Mouse (Mus musculus) ovary, adult 18-20 months (tissue): ENCODE data around the gene Parp3.
A peak's percentile ranks its signal among the peaks of the same experiment; 100 is the strongest.

ENCODE experiments used
- DNase-seq: peaks from one replicate; pipeline ENCODE4 v3.0.0; 2022; ENCODE audit warnings: low spot score, mixed read lengths

The Parp3 gene

DNA sequence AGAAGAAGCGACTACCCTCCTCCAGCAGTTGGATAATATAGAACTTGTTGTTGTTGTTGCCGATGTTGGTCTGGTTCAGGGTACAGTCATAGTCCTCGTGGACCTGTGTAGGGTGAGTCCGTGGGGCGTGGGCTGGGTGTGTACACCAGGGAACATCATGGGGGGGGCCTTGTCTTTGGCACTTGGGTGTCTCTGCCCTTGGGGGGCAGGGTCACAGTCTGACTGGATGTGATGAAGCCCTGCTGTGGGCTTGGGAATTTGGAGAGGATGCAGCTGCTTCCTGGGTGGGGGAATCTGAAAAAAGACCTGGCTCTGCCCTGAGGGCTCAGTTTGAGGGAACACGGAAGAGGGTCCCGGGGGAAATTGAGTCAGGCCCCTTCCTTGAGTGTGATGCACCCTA is 1.7 kb downstream of the Parp3 start:
- no peak for DNase-seq

DNA sequence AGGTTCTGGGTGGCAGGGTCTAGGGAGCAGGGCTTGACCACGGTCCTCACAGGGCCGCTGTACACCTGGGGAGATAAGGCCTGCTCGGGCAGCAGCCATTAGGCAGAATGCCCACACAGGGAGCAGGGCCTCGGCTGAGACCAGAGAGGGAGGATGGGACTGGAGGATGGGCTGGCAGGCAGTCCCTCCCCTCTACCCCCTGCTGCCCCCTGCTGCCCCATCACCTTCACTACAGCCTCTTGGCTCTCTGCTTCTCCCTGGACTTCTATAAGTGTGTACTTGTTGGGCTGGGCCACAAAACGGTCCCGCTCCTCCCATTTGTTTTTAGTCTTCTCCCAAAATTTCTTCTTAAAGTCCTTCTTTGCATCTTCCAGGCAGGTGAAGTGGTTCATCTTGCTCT is 2.3 kb downstream of the Parp3 start:
- DNase-seq: peak; percentile 59

DNA sequence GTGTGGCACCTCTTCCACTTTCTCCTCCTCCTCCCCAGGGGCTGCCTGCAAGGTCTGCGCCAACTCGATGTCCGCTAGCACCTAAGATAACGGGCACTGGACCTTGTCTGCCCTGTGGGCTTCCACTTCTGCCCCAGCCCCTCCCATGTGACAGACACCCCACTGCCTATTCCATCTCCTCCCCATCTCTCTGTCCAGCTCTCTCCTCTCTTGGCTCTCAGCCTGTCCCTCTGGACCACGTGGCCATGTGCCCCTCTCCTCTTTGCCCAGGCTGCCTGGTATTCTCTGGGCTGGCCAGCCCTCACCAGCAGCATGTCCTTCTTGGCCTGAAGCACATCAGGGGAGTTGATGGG is 3.0 kb downstream of the Parp3 start:
- DNase-seq: no peak

DNA sequence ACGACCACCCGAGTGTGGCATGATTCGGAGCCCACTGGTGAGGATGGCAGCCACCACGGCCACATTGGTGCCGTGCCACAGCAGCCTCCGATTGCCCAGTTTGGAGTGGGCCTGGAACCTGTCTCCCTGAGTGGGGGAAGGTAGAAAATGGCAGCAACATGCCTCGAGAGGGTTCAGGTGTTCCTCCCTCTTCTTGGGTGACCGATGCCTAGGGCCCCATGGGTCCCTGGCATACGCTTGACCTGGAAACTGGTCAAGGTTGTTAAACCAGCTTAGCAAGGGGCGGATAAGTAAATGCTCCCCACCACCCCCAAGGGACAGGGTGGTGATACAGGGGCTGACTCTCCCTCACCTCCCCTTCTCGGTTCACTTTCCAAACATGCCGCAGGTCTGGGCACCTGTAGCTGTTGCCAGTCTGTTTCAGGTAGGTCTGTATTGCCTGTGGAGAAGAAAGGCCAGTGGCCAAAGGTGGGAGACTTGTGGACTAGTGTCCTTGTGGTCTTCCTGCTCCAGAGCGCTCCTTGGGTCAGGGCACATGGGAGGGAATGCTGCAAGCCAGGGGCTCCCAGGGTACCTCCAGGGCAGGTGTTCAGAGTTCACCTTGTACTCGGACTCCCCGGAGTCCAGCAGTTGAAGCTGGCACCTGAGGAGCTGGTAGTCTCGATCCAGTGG is 3.5 kb downstream of the Parp3 start:
- DNase-seq: no peak

DNA sequence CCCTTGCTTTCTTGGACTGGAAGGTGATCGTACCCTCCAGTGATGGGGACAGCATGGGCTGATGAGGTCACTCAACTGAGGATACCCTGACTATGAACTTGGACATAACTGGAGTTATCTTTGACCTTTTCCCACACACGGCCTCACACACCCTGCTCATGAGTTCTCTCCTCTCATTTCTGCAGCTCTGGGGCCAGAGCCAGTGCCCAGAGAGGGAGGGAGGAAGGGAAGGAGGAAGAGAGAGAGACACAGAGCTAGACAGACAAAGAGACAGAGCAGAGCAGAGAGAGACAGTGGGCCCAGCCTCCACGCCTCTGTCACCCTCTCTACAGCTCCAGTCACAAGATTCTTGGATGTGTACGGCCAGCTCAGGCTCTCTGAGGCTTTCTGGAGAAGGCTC is 4.4 kb downstream of the Parp3 start:
- no peak for DNase-seq

GRCm38 (mm10) chr9:106471892-106472291 is 4.9 kb downstream of the Parp3 start:
- no peak for DNase-seq

DNA sequence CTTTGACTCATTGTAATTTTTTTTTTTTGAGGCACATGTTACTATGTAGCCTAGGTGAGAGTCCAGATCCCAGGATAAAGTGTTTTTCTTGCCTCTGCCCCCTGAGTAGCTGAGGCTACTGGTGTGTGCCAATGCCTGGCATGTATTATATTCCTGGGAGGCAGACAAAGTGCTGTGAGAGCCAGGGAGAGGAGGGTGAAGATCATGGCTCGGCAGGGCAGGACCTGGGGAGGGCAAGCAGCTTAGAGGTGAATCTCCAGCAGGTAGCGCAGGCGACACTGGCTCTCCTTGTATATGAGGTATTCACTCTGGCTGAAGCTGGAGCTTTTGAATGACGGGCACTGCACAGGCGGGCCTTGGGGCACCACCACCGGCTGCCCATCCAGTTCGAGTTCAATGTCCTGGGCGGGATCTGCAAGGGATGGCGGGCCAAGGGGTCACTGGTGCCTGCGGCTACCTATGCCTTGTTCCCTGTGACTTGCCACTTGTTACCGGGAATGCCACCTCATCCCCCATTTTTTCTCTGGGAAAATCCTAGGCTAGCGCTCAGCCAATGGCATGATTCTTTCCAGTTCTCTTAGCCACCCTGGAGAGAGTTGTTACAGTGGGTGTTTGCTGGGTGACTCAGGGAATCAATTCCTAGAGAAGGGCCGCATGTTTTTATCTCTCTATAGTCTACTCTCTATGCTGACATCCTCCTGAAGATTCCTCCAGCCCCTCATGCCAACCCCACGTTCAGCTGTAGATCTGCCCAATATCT is 5.6 kb downstream of the Parp3 start:
- no peak for DNase-seq

GRCm38 (mm10) chr9:106469776-106470175 is 7.0 kb downstream of the Parp3 start:
- no peak for DNase-seq

DNA sequence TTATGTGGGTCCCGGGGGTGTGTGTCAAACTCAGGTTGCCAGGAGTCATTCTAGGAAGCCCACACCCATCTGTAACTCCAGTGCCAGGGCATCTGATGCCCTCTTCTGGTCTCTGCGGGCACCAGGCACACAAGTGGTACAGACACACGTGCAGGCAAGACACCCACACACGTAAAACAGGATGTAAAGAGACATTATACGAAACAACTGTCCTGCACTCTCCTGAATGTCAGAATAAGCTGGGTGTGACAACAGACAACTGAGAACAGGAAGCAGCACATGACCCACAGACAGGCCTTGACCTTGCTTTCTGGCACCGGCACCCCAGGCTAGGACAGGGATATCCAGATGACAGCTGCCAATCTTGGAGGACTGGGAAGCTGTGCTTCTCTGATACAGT is 7.4 kb downstream of the Parp3 start:
- DNase-seq: no peak

GRCm38 (mm10) chr9:106467746-106468145 is 9.0 kb downstream of the Parp3 start:
- no peak for DNase-seq

DNA sequence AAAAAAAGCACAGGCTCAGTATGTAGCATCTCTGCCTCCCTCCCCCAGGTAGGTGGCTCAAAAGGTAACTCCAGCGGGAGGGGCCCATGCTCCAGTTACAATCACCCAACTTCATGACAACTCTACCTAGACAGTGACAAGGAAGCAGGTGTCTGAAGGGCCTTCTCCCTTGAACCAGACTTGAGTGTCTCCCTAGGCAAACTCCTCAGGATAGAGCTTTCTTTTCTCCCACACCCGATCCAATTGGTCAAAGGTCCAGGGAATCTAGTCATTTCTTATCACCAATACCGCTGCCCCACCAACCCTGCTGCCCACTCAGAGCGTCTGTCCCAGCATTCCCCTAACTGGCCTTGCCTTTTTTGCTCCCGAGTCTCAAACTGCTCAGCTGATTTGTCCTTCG is 10.0 kb downstream of the Parp3 start:
- no peak for DNase-seq

DNA sequence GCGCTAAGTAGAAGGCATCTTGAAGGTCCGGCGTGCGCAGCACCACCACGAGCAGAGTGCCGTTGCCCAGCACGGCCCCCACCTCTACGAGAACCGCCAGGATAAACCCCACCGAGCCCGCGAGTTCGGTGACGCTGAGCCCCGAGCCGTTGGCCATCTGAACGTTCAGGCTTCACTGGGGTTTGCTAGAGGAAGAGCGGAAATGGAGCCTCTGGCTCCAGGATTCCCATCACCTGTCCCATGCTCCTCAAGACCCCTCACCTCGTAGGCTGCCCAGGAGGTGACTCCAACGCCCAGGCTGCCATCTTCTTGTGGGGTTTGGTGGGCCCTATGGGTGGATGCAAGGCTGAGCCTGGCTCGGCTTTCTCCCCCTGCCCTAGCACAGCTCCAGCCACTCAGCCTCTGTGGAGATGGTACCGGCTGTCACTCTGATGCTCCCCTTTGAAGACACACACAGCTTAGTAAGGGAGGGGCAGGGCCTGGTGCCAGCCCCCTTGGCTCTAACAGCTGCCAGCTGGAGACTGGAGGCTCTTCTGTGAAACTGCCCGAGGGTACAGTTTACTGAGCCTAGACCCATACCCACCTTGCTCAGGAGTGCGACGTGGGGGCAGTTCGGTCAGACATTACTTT is 11.1 kb downstream of the Parp3 start, which contains the start of gene Gpr62:
Gene Gpr62, minus strand, starts transcription at position 368 of the 630 bp plus-strand sequence.
- no peak for DNase-seq

GRCm38 (mm10) chr9:106464751-106465541 is 11.8 kb downstream of the Parp3 start:
- no peak for DNase-seq

- no peak for DNase-seq
Measured at GRCm38 (mm10) chr9:106463122-106464063, 13.4 kb downstream of the Parp3 start.

DNA sequence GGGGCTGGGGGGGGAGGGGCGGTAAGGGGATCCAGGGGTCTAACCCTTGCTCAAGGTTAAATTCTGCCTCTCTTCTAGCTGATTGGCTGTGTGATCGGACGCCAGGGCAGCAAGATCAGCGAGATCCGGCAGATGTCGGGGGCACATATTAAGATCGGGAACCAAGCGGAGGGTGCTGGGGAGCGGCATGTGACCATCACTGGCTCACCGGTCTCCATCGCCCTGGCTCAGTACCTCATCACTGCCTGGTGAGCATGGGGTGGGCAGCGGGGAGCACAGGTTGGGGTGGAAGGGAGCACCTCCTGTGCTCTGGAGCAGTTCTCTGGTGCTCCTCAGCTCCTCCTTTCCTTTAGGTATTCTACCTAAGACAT is 14.3 kb downstream of the Parp3 start:
- no peak for DNase-seq

DNA sequence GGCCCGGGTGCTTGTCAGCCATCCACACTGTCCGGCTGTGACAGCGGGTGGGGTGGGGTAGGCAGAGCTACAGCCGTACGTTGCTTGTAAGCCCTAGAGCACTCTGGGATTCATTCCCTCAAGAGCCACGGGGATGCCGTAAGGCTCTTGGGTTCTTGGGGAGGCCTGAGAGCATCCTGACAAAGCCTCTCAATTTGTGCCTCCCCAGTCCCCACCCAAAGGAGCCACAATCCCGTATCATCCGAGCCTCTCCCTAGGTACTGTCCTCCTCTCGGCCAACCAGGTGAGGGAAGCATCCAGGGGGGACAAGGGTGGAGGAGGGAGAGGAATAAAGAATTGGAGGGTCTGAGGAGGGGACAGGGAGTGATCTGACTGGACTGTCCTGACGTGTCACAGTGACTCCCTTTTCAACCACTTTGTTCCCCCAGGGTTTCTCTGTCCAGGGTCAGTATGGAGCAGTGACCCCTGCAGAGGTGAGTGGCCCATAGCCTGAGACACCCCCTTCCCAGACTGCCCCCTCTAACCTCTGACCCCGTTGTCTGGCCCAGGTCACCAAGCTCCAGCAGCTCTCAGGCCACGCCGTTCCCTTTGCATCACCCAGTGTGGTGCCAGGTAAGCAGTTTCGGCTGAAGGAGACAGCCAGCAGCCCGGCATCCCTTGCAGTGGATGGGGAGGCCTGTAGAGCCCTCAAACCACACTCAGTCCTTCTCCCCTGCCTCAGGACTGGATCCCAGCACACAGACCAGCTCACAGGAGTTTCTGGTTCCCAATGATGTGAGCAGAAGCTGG is 14.9 kb downstream of the Parp3 start:
- no peak for DNase-seq

DNA sequence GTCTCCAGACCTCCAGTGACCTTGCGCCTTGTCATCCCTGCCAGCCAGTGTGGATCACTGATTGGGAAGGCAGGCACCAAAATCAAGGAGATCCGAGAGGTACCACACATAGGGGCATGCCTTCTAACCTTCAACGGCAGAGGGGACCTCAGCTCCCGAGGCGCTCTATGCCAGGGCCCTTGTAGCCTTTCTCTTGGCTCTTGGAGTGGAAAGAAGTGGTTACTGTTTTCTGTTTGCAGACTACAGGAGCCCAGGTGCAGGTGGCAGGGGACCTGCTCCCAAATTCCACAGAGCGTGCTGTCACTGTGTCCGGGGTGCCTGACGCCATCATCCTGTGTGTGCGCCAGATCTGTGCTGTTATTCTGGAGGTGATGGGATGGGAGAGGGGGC is 15.7 kb downstream of the Parp3 start:
- DNase-seq: no peak

- DNase-seq: no peak
Measured at GRCm38 (mm10) chr9:106460401-106461025, 16.2 kb downstream of the Parp3 start.

DNA sequence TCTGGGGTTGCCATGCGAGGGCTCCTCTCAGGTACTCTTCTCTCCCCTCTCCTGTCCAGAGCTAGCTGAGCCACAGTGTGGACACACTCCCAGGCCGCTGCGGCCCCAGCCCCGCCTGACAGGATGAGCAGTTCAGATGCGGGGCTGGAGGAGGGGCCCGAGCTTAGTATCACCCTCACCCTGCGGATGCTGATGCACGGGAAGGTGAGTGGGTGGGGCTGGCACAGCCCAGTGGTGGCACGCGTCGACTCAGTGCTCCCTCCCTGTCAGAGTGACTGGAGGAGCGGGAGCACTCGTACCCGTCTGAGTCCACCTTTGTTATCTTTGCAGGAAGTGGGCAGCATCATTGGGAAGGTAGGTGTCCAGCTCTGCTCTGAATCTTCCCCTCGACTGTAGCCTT is 16.8 kb downstream of the Parp3 start:
- DNase-seq: no peak

DNA sequence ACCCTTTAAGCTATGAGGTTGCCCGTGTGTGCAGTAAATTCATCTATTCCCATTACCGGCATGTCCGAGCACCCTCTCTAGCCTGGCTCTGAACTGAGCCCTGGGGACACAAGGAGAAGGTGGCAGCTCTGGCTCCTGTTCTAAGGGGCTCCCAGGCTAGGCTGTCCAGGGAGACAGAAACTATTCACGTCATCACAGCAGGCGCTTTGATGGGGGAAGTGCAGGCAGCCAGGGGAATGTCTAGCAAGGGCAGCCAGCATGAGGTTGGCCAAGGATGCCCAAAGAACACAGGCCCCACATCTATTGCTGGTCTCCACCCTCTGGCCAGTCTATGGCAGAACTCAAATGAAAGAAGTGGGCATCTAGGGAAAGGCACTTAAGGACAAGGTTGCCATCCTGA is 18.8 kb downstream of the Parp3 start:
- DNase-seq: no peak
